Mouse (Mus musculus): ENCODE data around the gene Pdpn.
"Not testable (repeated sequence)": the region's sequence is repeated elsewhere in the genome, so short reads cannot be mapped to it uniquely, and the experiment has no call there.

The Pdpn gene

GRCm38 (mm10) chr4:143299325-143300070, at the start of gene Pdpn:
TSS of gene Pdpn (minus strand) at chr4:143299564.
- peak; percentile 60 for DNase-seq (ENCODE audit: low spot score)

- no peak for DNase-seq (ENCODE audit: low spot score)
These were observed 49.3 kb upstream of the Pdpn start for GRCm38 (mm10) chr4:143348678-143349077.

- DNase-seq (ENCODE audit: low spot score), result not testable (repeated sequence)
These were observed 46.1 kb upstream of the Pdpn start for GRCm38 (mm10) chr4:143345491-143345890.

- no peak for DNase-seq (ENCODE audit: low spot score)
These were observed 42.1 kb upstream of the Pdpn start for GRCm38 (mm10) chr4:143341470-143341869.

GRCm38 (mm10) chr4:143339808-143340207, 40.4 kb upstream of the Pdpn start:
- DNase-seq (ENCODE audit: low spot score), result no peak

- DNase-seq (ENCODE audit: low spot score), result no peak
These were observed 36.7 kb upstream of the Pdpn start for GRCm38 (mm10) chr4:143336096-143336495.

- DNase-seq (ENCODE audit: low spot score), result no peak
These were observed 35.6 kb upstream of the Pdpn start for GRCm38 (mm10) chr4:143334995-143335394.

- DNase-seq (ENCODE audit: low spot score), result no peak
These were observed 34.8 kb upstream of the Pdpn start for GRCm38 (mm10) chr4:143334145-143334544.

- DNase-seq (ENCODE audit: low spot score), result no peak
These were observed 32.4 kb upstream of the Pdpn start for GRCm38 (mm10) chr4:143331787-143332186.

- DNase-seq (ENCODE audit: low spot score), result peak; percentile 23
These were observed 31.2 kb upstream of the Pdpn start for GRCm38 (mm10) chr4:143330566-143330965.

GRCm38 (mm10) chr4:143325625-143325941, 26.2 kb upstream of the Pdpn start:
- peak; percentile 87 for DNase-seq (ENCODE audit: low spot score)

GRCm38 (mm10) chr4:143324925-143325624, 25.7 kb upstream of the Pdpn start:
- no peak for DNase-seq (ENCODE audit: low spot score)

GRCm38 (mm10) chr4:143324176-143324924, 25.0 kb upstream of the Pdpn start:
- DNase-seq (ENCODE audit: low spot score), result no peak

GRCm38 (mm10) chr4:143313299-143313698, 13.9 kb upstream of the Pdpn start:
- DNase-seq (ENCODE audit: low spot score), result no peak

GRCm38 (mm10) chr4:143311341-143311740, 12.0 kb upstream of the Pdpn start:
- no peak for DNase-seq (ENCODE audit: low spot score)

GRCm38 (mm10) chr4:143305987-143306772, 6.8 kb upstream of the Pdpn start:
- DNase-seq (ENCODE audit: low spot score), result no peak

- DNase-seq (ENCODE audit: low spot score), result no peak
These were observed 5.7 kb upstream of the Pdpn start for GRCm38 (mm10) chr4:143305031-143305430.

- no peak for DNase-seq (ENCODE audit: low spot score)
These were observed 3.0 kb upstream of the Pdpn start for GRCm38 (mm10) chr4:143302279-143302890.

- DNase-seq (ENCODE audit: low spot score), result no peak
These were observed 2.5 kb upstream of the Pdpn start for GRCm38 (mm10) chr4:143301875-143302274.

- DNase-seq (ENCODE audit: low spot score), result no peak
These were observed 1.7 kb upstream of the Pdpn start for GRCm38 (mm10) chr4:143301042-143301441.

- no peak for DNase-seq (ENCODE audit: low spot score)
These were observed 837 bp upstream of the Pdpn start for GRCm38 (mm10) chr4:143300113-143300688.
